Mouse (Mus musculus) frontal cortex, postnatal 36 days (tissue): ENCODE results near the gene Dynlt1b.
"Not testable (repeated sequence)": the region's sequence is repeated elsewhere in the genome, so short reads cannot be mapped to it uniquely, and the experiment has no call there.

Experiments used
- DNase-seq, 2 experiments: peaks; one replicate each; pipeline ENCODE4 v3.0.0; 2022; ENCODE audit warnings: low spot score in 2 of 2

Dynlt1b gene

DNA sequence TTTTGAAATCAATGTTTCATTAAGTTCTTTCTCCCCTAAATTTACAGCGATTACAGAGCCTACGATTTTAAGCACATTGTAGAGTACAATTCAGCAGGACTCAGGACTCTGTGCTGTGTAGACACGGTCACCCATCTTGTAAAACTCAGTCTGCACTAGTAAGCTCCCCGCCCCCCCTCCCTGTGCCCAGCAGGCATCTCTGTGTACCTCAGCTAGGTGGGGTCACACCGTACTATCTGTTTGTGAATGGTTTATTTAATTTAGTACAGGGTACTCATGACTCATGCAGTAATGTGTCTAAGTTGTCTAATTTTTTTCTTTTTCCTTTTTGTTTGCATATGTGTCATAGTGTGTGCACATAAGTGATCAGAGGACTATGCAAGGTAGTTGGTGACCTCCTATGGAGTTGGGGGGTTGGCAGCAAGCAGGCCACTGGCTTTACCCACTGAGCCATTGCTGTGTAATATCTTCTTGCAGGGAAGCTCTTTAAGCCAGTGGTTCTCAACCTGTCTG, 31.2 kb downstream of the Dynlt1b start:
- DNase-seq = not testable (repeated sequence)

DNA sequence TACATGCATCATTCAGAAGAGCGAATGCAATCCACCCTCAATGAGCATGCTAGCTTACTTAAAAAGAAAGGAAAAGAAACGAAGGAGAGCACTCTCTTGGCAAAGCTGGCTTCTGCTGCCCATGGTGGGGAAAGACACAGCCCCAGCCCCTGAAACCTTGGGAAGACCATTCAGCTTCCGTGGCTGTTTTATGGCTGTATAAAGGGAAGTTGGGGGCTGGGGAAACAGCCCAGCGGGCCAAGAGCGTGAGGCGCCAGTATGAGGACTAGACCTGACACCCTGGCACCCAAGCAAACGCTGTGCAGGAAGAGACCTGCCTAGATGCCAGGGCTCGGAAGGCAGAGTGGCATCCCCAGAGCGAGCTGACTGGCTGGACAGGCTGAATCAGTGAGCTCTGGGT, 35.8 kb downstream of the Dynlt1b start:
- not testable (repeated sequence) for DNase-seq

DNA sequence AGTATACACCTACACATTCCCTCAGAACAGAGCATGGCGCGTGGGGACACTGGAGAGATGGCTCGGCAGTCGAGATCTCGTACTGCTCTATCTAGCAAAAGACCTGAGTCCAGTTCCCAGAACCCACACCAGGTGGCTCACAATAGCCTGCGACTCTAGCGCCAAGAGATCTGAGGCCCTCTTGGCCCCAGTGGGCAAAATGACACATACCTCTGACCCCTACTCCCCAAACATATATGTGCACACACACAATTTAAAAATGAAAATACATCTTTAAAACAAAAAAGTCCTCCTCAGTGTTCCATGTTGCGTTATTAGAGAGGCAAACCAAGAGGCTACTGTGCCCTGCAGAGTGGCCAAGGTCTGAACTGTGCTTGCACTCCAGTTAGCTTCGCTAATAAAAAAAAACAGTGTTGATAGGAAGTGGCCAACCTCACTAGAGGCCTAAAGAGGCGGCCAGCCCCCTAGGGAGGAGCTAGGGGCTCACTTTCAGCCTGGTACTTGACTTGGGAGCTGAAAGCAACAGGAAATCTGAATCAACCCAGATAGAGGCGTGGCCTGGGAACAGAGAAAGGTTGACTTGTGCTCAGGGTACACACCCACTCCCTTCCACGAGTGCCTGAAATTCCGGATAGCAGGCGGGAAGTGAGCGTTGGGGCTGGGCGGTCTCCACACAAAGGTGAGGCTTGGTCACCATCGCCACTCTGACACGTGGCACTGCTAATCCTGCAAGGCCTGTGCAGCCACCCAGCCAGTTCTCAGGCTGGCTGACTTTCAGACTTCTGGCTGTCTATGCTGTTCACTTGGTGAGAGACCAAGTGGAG, 37.9 kb downstream of the Dynlt1b start:
- DNase-seq = not testable (repeated sequence)

DNA sequence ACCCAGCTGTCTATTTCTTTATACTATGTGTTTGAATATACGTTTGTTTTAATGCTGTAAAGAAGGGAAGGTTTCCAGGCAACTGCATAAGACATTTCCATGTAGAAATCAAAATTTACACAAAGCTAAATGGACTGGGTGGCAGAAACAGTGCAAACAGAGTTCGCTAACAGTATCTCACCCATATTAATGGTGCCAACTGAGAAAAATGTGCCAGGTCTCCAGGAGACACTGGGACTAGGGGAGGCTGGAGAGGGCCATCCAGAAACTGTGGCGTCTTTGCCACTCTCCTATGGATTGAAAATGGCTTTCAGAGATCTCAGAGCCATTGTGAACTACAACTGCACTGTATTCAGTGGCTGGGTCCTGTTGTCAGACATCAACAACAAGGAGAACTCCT, 40.1 kb downstream of the Dynlt1b start:
- not testable (repeated sequence) for DNase-seq

DNA sequence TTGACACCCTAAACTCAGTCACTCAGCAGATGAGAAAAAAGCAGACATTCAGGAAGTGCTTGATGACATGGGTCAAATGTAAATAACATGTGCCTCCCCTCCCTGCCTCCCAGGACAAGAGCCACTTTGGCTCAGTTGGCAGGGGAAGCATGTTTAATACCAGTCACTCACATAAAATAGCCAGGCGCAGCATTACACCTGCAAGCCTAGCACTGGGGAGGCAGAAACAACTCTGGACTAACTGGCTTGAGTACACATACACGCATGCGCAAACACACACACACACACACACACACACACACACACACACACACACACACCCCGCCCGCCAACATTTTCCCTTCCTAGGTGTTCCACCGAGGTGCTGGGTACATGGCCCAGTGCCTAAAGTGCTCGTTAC, 40.8 kb downstream of the Dynlt1b start:
- DNase-seq = not testable (repeated sequence)

GRCm38 (mm10) chr17:6475270-6475669, 45.4 kb downstream of the Dynlt1b start:
- DNase-seq = not testable (repeated sequence)

DNA sequence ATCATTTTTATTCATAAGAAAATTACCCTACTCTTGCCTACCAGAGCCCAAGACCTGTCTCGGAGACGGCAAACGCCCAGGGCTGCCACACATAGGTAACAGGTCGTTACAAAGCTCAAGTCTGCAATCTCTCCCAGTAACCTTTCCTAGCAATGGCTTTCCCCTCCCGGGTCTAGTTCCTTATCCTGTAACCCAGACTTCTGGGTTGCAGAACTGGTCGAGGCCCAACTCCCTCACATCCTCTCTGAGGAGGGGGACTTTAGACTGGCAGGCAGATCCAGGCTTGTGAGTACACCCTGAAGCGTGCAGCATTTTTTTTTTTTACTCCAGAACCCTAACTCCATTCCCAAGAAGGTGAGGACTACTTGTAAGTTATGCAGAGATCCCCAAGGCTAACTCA, 46.0 kb downstream of the Dynlt1b start:
- not testable (repeated sequence) for DNase-seq

DNA sequence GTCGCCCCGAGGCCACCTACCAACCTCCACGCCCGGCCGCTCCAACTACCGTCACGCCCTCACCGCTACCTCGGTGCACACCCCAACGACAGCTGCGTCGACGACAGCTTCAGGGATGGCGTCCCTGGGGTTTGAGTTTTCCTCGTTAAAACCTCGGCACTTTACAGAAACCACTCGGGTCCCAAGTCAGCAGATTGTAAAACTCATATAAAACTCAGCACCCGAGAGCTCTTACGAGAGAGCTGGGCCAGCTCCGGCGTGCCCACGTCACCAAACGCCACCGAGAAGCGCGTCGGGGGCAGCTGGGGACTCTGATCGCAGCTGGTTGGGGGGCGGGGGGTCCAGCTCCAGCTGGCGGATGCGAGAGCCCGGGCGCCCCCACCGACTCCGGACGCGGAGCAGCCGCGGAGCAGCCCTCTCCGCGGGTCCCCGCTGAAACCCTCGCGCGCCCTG, 46.6 kb downstream of the Dynlt1b start:
- not testable (repeated sequence) for DNase-seq

- not testable (repeated sequence) for DNase-seq
Measured at GRCm38 (mm10) chr17:6477026-6477425, 47.1 kb downstream of the Dynlt1b start.

GRCm38 (mm10) chr17:6480855-6481589, 51.1 kb downstream of the Dynlt1b start:
- not testable (repeated sequence) for DNase-seq

- not testable (repeated sequence) for DNase-seq
Measured at GRCm38 (mm10) chr17:6481590-6481963, 51.7 kb downstream of the Dynlt1b start.

- not testable (repeated sequence) for DNase-seq
Measured at GRCm38 (mm10) chr17:6482248-6482647, 52.3 kb downstream of the Dynlt1b start.
